Mouse (Mus musculus) cerebellum, adult 2 months (tissue): ENCODE results near the gene Slco6d1.
"Not testable (repeated sequence)": the region's sequence is repeated elsewhere in the genome, so short reads cannot be mapped to it uniquely, and the experiment has no call there.

Source experiments
- CTCF ChIP-seq: fragments of 200-500 bp; IDR thresholded peaks from 2 replicates; pipeline ENCODE4 v1.5.1; 2011; ENCODE audit warnings: low read depth, mild to moderate bottlenecking, control low read depth, low read length, moderate library complexity, borderline replicate concordance; ENCODE audit not compliant: insufficient read depth
- POLR2A ChIP-seq: fragments of 200-500 bp; IDR thresholded peaks from 2 replicates; pipeline ENCODE4 v1.6.1; 2011; ENCODE audit warnings: low read length, control low read depth, borderline replicate concordance; ENCODE audit not compliant: insufficient read depth

- TF ChIP-seq CTCF, POLR2A: not testable (repeated sequence)
Observed at GRCm38 (mm10) chr1:98476381-98476780, 55.5 kb downstream of the Slco6d1 start.
